Mouse (Mus musculus) heart, embryonic 14.5 days (tissue): ENCODE results near the gene Pld1. TPM values are rescaled to one million over a fixed set of nuclear protein-coding genes. Genes with fewer than 3 reads are reported as not detected.

ENCODE experiments used
- ATAC-seq: fragments of 200-750 bp; cut with Nextera tagmentation; 2 replicates; pipeline ENCODE4 v1.8.0; 2017; ENCODE audit warnings: low read depth, moderate TSS enrichment; ENCODE audit not compliant: insufficient number of reproducible peaks, insufficient read depth, low FRiP score
- H3K27ac ChIP-seq, 2 experiments: fragments of 200-500 bp in 1 of 2; fragments of 300-500 bp in 1 of 2; sonication (generic) in 1 of 2; replicated peaks in 1 of 2; 2 replicates each; pipeline ENCODE4 v1.5.1; 2012 to 2014; ENCODE audit warnings: low read depth in 2 of 2, low read length in 2 of 2, control low read depth in 1 of 2, mild to moderate bottlenecking in 1 of 2, mixed read lengths in 1 of 2; ENCODE audit not compliant: control insufficient read depth in 1 of 2, insufficient read depth in 1 of 2
- H3K27me3 ChIP-seq: fragments of 300-500 bp; sonication (generic); 2 replicates; pipeline ENCODE4 v1.6.1; 2014; ENCODE audit warnings: mild to moderate bottlenecking, low read length, control low read depth; ENCODE audit not compliant: control insufficient read depth, insufficient read depth
- H3K36me3 ChIP-seq: fragments of 300-500 bp; sonication (generic); 2 replicates; pipeline ENCODE4 v1.6.1; 2014; ENCODE audit warnings: mild to moderate bottlenecking, control low read depth, low read length, mixed read lengths; ENCODE audit not compliant: control insufficient read depth, insufficient read depth
- H3K4me1 ChIP-seq, 2 experiments: fragments of 200-500 bp in 1 of 2; fragments of 300-500 bp in 1 of 2; sonication (generic) in 1 of 2; 2 replicates each; pipeline ENCODE4 v1.6.1; 2012 to 2014; ENCODE audit warnings: low read length in 2 of 2, control low read depth in 1 of 2, mixed read lengths in 1 of 2; ENCODE audit not compliant: control insufficient read depth in 2 of 2, insufficient read depth in 2 of 2
- H3K4me2 ChIP-seq: fragments of 300-500 bp; sonication (generic); 2 replicates; pipeline ENCODE4 v1.6.1; 2014; ENCODE audit warnings: mild to moderate bottlenecking, low read length
- H3K4me3 ChIP-seq, 2 experiments: fragments of 200-500 bp in 1 of 2; fragments of 300-500 bp in 1 of 2; sonication (generic) in 1 of 2; 2 replicates each; pipeline ENCODE4 v1.5.1; 2012 to 2014; ENCODE audit warnings: low read length in 2 of 2, mild to moderate bottlenecking in 2 of 2, control low read depth in 1 of 2, low read depth in 1 of 2, moderate library complexity in 1 of 2; ENCODE audit not compliant: control insufficient read depth in 1 of 2, insufficient read depth in 1 of 2
- H3K9ac ChIP-seq: fragments of 300-500 bp; sonication (generic); 2 replicates; pipeline ENCODE4 v1.6.1; 2014; ENCODE audit warnings: mild to moderate bottlenecking, low read length
- H3K9me3 ChIP-seq: fragments of 300-500 bp; sonication (generic); 2 replicates; pipeline ENCODE4 v1.6.1; 2016; ENCODE audit warnings: low read length, control low read depth; ENCODE audit not compliant: control insufficient read depth
- WGBS: fragments of 180-500 bp; shearing (Covaris S2); extraction: QIAGEN DNeasy Blood & Tissue Kit; methylation state at CpG from one replicate; pipeline ENCODE4 v1.1.7; 2014; 5-methylcytosine and 5-hydroxymethylcytosine counted together
- polyA plus RNA-seq: library from polyadenylated mRNA; unstranded; fragments of >200 nt; fragmentation: Nextera tagmentation; extraction: Ambion mirVana; gene quantifications from 2 replicates; pipeline ENCODE4 v1.2.1, GENCODE M21; 2014

The Pld1 gene
- polyA plus RNA-seq, 1 experiment from 2014 or later, result 9.0 TPM

DNA sequence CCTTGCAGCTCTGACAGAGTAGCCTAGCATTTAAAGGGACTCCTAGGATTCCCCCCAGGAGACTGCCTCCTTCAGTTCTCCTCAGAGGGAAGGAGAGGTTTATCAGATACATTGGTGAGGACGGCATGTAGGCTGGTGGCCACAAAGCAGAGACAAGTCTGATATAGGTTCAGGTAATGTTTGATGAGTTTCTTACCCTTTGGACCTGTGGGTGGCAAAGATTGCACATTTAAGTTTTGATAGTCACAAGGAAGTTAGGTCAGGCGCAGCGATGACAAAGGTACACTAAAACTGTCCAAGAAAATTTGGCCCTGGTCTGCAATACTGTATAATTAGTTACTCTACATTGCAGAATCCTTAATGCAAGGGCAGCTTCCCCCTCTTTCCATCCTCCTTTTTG is 95.4 kb downstream of the Pld1 start:
- Histone ChIP-seq H3K4me3 (no peak overlapping the region), H3K4me2 (no peak overlapping the region), H3K4me1 (peaks cover 3 to 6% of the 10 kb centered on the region in 2 experiments; a peak in 1 of 4 replicates), H3K9ac (no peak overlapping the region), H3K27ac (no peak overlapping the region), H3K27me3 (no peaks in the 10 kb centered on the region), H3K9me3 (no peaks in the 10 kb centered on the region), H3K36me3 (peaks cover 10% of the 10 kb centered on the region; the same call in 1 of the 2 replicates)
- 83% methylated on average over 3 of the region's 3 CpGs for WGBS
- ATAC-seq, result no peak

- Histone ChIP-seq H3K36me3 (0 out of 2 replicates have a peak, but pooled peaks cover 3% of the 10 kb centered on the region), H3K9me3 (no peaks in the 10 kb centered on the region), H3K4me1 (peaks cover 3 to 6% of the 10 kb centered on the region in 2 experiments; a peak in 1 of 4 replicates), H3K4me2 (no peak overlapping the region), H3K4me3 (no peak overlapping the region), H3K9ac (no peak overlapping the region), H3K27ac (no peak overlapping the region), H3K27me3 (no peaks in the 10 kb centered on the region)
- WGBS, result 80% methylated on average over 5 of the region's 5 CpGs
- ATAC-seq, result no peak
These were observed 96.3 kb downstream of the Pld1 start for GRCm38 (mm10) chr3:28034707-28035333.

- 68% methylated on average over 8 of the region's 8 CpGs for WGBS
- Histone ChIP-seq H3K27ac (no peak overlapping the region), H3K27me3 (no peaks in the 10 kb centered on the region), H3K36me3 (0 out of 2 replicates have a peak, but pooled peaks cover 3% of the 10 kb centered on the region), H3K9ac (no peak overlapping the region), H3K4me3 (no peak overlapping the region), H3K9me3 (no peaks in the 10 kb centered on the region), H3K4me2 (no peak overlapping the region), H3K4me1 (no peaks in the 10 kb centered on the region)
- no peak for ATAC-seq
These were observed 98.9 kb downstream of the Pld1 start for GRCm38 (mm10) chr3:28037320-28037932.

DNA sequence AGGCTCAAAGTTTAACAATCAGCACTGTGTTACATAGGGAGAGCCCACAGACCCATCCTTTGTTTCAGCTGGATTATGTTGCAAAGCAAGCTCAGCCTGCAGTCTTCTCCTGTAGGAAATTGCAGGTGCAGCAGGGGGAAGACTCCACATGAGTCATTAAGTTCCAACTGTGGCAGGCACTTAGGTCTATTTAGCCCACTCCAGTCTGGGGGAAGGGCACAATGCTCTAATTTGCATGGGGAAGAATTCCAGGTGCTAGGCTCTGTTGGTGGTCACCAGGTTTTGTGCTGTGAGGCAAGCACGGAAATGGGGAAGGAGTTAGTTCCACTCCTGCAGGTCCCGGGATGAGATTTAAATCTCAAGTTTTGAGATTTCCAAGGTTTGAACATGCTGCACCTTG is 99.6 kb downstream of the Pld1 start:
- Histone ChIP-seq H3K4me2 (no peak overlapping the region), H3K36me3 (0 out of 2 replicates have a peak, but pooled peaks cover 3% of the 10 kb centered on the region), H3K27ac (no peak overlapping the region), H3K27me3 (no peaks in the 10 kb centered on the region), H3K9me3 (no peaks in the 10 kb centered on the region), H3K4me3 (no peak overlapping the region), H3K9ac (no peak overlapping the region), H3K4me1 (no peaks in the 10 kb centered on the region)
- no peak for ATAC-seq
- WGBS, result 68% methylated on average over 2 of the region's 2 CpGs

DNA sequence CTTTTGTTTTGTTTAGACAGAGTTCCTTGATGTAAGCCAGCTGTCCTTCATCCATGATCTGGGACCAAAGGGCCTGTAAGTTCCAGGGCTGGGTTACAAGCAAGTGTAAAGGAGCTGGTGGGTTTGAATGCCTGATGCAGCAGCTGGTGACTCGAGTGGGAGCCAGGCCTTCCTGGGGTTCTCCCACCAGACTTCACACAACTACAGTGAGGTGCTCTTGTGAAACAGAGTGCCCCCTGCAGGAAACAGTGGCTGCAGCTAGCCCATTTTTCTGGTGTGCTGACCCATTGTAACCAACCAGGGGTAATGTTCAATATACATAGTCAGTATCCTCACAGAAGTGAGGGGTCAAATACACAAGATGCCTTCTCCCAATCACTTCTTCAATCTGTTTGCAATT is 101.3 kb downstream of the Pld1 start:
- 38% methylated on average over 1 of the region's 1 CpGs for WGBS
- Histone ChIP-seq H3K9ac (no peak overlapping the region), H3K4me3 (no peak overlapping the region)

DNA sequence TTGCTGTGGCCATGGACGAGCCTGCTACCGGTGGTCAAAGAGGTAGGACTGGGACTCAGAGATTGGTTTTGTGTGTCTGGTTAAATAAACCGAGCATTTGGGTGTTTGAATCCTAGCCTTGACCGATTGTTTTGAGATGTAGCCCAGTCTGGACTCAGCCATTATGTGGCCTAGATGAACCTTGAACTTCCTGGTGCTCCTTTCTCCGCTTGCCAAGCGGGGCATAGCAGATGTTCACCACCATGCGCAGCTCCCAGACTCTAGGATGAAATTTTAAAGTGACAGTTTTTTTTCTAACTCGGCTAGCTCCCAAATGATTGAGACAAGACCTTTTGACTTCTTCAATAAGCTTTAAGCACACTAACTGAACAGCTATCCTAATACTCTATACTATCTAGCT is 102.7 kb downstream of the Pld1 start:
- Histone ChIP-seq H3K4me2 (no peak overlapping the region), H3K9me3 (no peaks in the 10 kb centered on the region), H3K4me1 (no peaks in the 10 kb centered on the region), H3K27me3 (no peaks in the 10 kb centered on the region), H3K27ac (no peak overlapping the region), H3K36me3 (0 out of 2 replicates have a peak, but pooled peaks cover 3% of the 10 kb centered on the region), H3K9ac (no peak overlapping the region), H3K4me3 (no peak overlapping the region)
- WGBS, result 91% methylated on average over 8 of the region's 8 CpGs
- no peak for ATAC-seq

More for the DNA sequence above, 101.3 kb downstream of the Pld1 start:
- H3K9me3 ChIP-seq, result no peaks in the 10 kb centered on the region
- no peaks in the 10 kb centered on the region for H3K27me3 ChIP-seq
- H3K4me2 ChIP-seq, result no peak overlapping the region
- H3K4me1 ChIP-seq, result no peaks in the 10 kb centered on the region
- ATAC-seq, result no peak
- H3K36me3 ChIP-seq, result 0 out of 2 replicates have a peak, but pooled peaks cover 3% of the 10 kb centered on the region
- no peak overlapping the region for H3K27ac ChIP-seq

- Histone ChIP-seq H3K4me3 (no peak overlapping the region), H3K36me3 (peaks cover 7% of the 10 kb centered on the region; the same call in 1 of the 2 replicates), H3K4me1 (no peaks in the 10 kb centered on the region), H3K9me3 (no peaks in the 10 kb centered on the region), H3K27me3 (no peaks in the 10 kb centered on the region), H3K4me2 (no peak overlapping the region), H3K27ac (no peak overlapping the region), H3K9ac (no peak overlapping the region)
- WGBS, result 95% methylated on average over 4 of the region's 4 CpGs
- ATAC-seq, result no peak
These were observed 103.9 kb downstream of the Pld1 start for GRCm38 (mm10) chr3:28042366-28042765.
